Mouse (Mus musculus) MEL (cell line): ENCODE measurements around the gene Gm765. TPM values are rescaled to one million over a fixed set of nuclear protein-coding genes. Genes with fewer than 3 reads are reported as not detected.
A peak's percentile ranks its signal among the peaks of the same experiment; 100 is the strongest.

ENCODE experiments used
- DNase-seq: peaks from one replicate; pipeline ENCODE4 v3.0.0; 2011; ENCODE audit warnings: low read depth, low spot score
- H3K27ac ChIP-seq: 2 replicates; pipeline ENCODE4 v1.5.1; 2012; ENCODE audit warnings: low read depth, mild to moderate bottlenecking, control low read depth, low read length, moderate library complexity; ENCODE audit not compliant: control insufficient read depth
- H3K27me3 ChIP-seq, 2 experiments: fragments of 150-350 bp in 1 of 2; sonication (generic) in 1 of 2; 2 replicates each; pipeline ENCODE4 v1.6.1; 2012; ENCODE audit warnings: low read length in 2 of 2, mild to moderate bottlenecking in 2 of 2, improper control_type of control experiment in 1 of 2, moderate library complexity in 1 of 2; ENCODE audit not compliant: insufficient read depth in 2 of 2, control insufficient read depth in 1 of 2
- H3K36me3 ChIP-seq, 2 experiments: 2 replicates each; pipeline ENCODE4 v1.6.1; 2012 to 2014; ENCODE audit warnings: low read length in 2 of 2, improper control_type of control experiment in 1 of 2, inconsistent platforms in 1 of 2, mild to moderate bottlenecking in 1 of 2; ENCODE audit not compliant: insufficient read depth in 2 of 2, control insufficient read depth in 1 of 2
- H3K4me1 ChIP-seq, 2 experiments: fragments of 150-350 bp in 1 of 2; sonication (generic) in 1 of 2; 2 replicates each; pipeline ENCODE4 v1.6.1; 2012; ENCODE audit warnings: low read length in 2 of 2, improper control_type of control experiment in 1 of 2, mild to moderate bottlenecking in 1 of 2; ENCODE audit not compliant: insufficient read depth in 2 of 2, control insufficient read depth in 1 of 2
- H3K4me3 ChIP-seq, 2 experiments: fragments of 150-350 bp in 1 of 2; sonication (generic) in 1 of 2; 2 replicates each; pipeline ENCODE4 v1.5.1; 2012; ENCODE audit warnings: low read depth in 2 of 2, low read length in 2 of 2, mild to moderate bottlenecking in 2 of 2, moderate library complexity in 2 of 2, control low read depth in 1 of 2, improper control_type of control experiment in 1 of 2; ENCODE audit not compliant: control insufficient read depth in 1 of 2, insufficient read depth in 1 of 2
- H3K79me2 ChIP-seq: 2 replicates; pipeline ENCODE4 v1.6.1; 2012; ENCODE audit warnings: mild to moderate bottlenecking, low read length, moderate library complexity; ENCODE audit not compliant: control insufficient read depth, poor library complexity, insufficient read depth
- H3K9ac ChIP-seq: 2 replicates; pipeline ENCODE4 v1.6.1; 2012; ENCODE audit warnings: low read depth, mild to moderate bottlenecking, control low read depth, low read length, moderate library complexity; ENCODE audit not compliant: control insufficient read depth, poor library complexity, severe bottlenecking
- H3K9me3 ChIP-seq: fragments of 150-350 bp; sonication (generic); replicated peaks from 2 replicates; pipeline ENCODE4 v1.6.1; 2012; ENCODE audit warnings: mild to moderate bottlenecking, low read length, improper control_type of control experiment, moderate library complexity; ENCODE audit not compliant: insufficient read depth
- BHLHE40 ChIP-seq: IDR thresholded peaks from 2 replicates; pipeline ENCODE4 v1.6.1; 2012; ENCODE audit warnings: low read depth, mild to moderate bottlenecking, inconsistent platforms, low read length, improper control_type of control experiment, borderline replicate concordance
- CHD1 ChIP-seq: IDR thresholded peaks from 2 replicates; pipeline ENCODE4 v1.6.1; 2012; ENCODE audit warnings: low read depth, mild to moderate bottlenecking, inconsistent platforms, low read length, improper control_type of control experiment
- CHD2 ChIP-seq: IDR thresholded peaks from 2 replicates; pipeline ENCODE4 v1.6.1; 2011; ENCODE audit warnings: low read length, improper control_type of control experiment
- CTCF ChIP-seq, 3 experiments: IDR thresholded peaks in 2 of 3; conservative IDR thresholded peaks in 1 of 3; 2 replicates each; pipeline ENCODE4 v1.5.1; 2011 to 2012; ENCODE audit warnings: low read length in 3 of 3, low read depth in 2 of 3, mild to moderate bottlenecking in 2 of 3, improper control_type of control experiment in 1 of 3, inconsistent platforms in 1 of 3, mixed read lengths in 1 of 3, moderate library complexity in 1 of 3; ENCODE audit not compliant: control insufficient read depth in 1 of 3, insufficient read depth in 1 of 3, poor library complexity in 1 of 3, severe bottlenecking in 1 of 3
- GABPA ChIP-seq: IDR thresholded peaks from 2 replicates; pipeline ENCODE4 v1.6.1; 2012; ENCODE audit warnings: low read depth, mild to moderate bottlenecking, inconsistent platforms, low read length, improper control_type of control experiment, moderate library complexity
- JUND ChIP-seq: IDR thresholded peaks from 2 replicates; pipeline ENCODE4 v1.6.1; 2011; ENCODE audit warnings: low read depth, mild to moderate bottlenecking, improper control_type of control experiment, low read length
- MXI1 ChIP-seq: IDR thresholded peaks from 2 replicates; pipeline ENCODE4 v1.6.1; 2011; ENCODE audit warnings: mild to moderate bottlenecking, low read depth, low read length, improper control_type of control experiment
- MYB ChIP-seq: IDR thresholded peaks from 2 replicates; pipeline ENCODE4 v1.6.1; 2011; ENCODE audit warnings: mild to moderate bottlenecking, low read depth, low read length, improper control_type of control experiment
- MYC ChIP-seq: IDR thresholded peaks from 2 replicates; pipeline ENCODE4 v1.6.1; 2011; ENCODE audit warnings: low read depth, mild to moderate bottlenecking, low read length, improper control_type of control experiment, moderate library complexity
- NRF1 ChIP-seq: IDR thresholded peaks from 2 replicates; pipeline ENCODE4 v1.6.1; 2014; ENCODE audit warnings: low read depth, mild to moderate bottlenecking, inconsistent platforms, low read length, improper control_type of control experiment, moderate library complexity; ENCODE audit not compliant: poor library complexity, insufficient read depth, severe bottlenecking
- POLR2AphosphoS5 ChIP-seq: IDR thresholded peaks from 2 replicates; pipeline ENCODE4 v1.6.1; 2012; ENCODE audit warnings: low read depth, borderline replicate concordance, mild to moderate bottlenecking, inconsistent platforms, low read length, moderate library complexity, mixed read lengths
- SMC3 ChIP-seq: IDR thresholded peaks from 2 replicates; pipeline ENCODE4 v1.6.1; 2011; ENCODE audit warnings: low read depth, low read length, improper control_type of control experiment
- TAL1 ChIP-seq: IDR thresholded peaks from 2 replicates; pipeline ENCODE4 v1.6.1; 2012; ENCODE audit warnings: mild to moderate bottlenecking, inconsistent platforms, low read length, moderate library complexity, mixed read lengths
- UBTF ChIP-seq: IDR thresholded peaks from 2 replicates; pipeline ENCODE4 v1.6.1; 2012; ENCODE audit warnings: low read depth, mild to moderate bottlenecking, inconsistent platforms, low read length, improper control_type of control experiment, moderate library complexity, borderline replicate concordance; ENCODE audit not compliant: insufficient read depth
- ZC3H11A ChIP-seq: IDR thresholded peaks from 2 replicates; pipeline ENCODE4 v1.6.1; 2012; ENCODE audit warnings: low read depth, mild to moderate bottlenecking, inconsistent platforms, low read length, improper control_type of control experiment
- ZKSCAN1 ChIP-seq: IDR thresholded peaks from 2 replicates; pipeline ENCODE4 v1.6.1; 2012; ENCODE audit warnings: low read depth, mild to moderate bottlenecking, inconsistent platforms, low read length, improper control_type of control experiment, moderate library complexity
- ZNF384 ChIP-seq: IDR thresholded peaks from 2 replicates; pipeline ENCODE4 v1.6.1; 2012; ENCODE audit warnings: low read depth, mild to moderate bottlenecking, inconsistent platforms, low read length, improper control_type of control experiment
- polyA plus RNA-seq, 2 experiments: library from polyadenylated mRNA; stranded (reverse) in 1 of 2; unstranded in 1 of 2; fragments of >175 nt in 1 of 2; fragments of >200 nt in 1 of 2; gene quantifications; 2 replicates each; pipeline versions ENCODE4 v1.2.1 to v1.2.4; 2012; ENCODE audit warnings: low replicate concordance in 2 of 2, low read depth in 1 of 2; ENCODE audit not compliant: insufficient read length in 2 of 2, insufficient read depth in 1 of 2, missing spikeins in 1 of 2
- total RNA-seq: library from RNA; depleted of rRNA; stranded (reverse); fragments of 300-350 nt; gene quantifications from 2 replicates; pipeline ENCODE4 v1.2.3, GENCODE M21; 2012

The Gm765 gene
- total and polyA plus RNA-seq, 3 experiments: not detected

DNA sequence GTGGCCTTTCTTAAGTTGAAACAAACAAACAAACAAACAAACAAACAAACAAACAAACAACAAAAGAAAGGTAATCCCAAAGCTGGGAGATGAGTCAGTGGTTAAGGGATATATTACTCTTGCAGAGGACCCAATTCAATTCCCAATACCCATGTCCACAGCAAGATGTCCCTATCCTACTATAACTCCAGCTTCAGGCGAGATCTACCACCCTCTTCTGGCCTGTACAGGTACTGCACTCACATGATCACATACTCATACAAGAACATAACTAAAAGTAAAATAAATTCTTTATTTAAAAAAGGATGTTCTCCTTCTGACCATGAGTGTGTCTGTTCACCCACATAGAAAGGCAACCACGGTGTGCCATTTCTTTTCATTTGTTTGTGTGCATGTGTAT is 79.6 kb downstream of the Gm765 start:
- TF ChIP-seq CHD2 (no peak), JUND (no peak), BHLHE40 (no peak), NRF1 (no peak), CTCF (IDR thresholded peaks at IDR 0.05 in 2 of 3, conservative IDR thresholded peaks at IDR 0.05 in 1 of 3; ENCODE audit: control insufficient read depth in 1 of 3, insufficient read depth in 1 of 3, low read depth in 2 of 3, low read length in 3 of 3, poor library complexity in 1 of 3, severe bottlenecking in 1 of 3) (peak in 2 of 3 experiments; percentile 1 to 25; a peak in 1 of 6 replicates), GABPA (no peak)
- TF ChIP-seq, all 39 proteins: peak for 1
- DNase-seq: peak; percentile 7
- H3K9ac ChIP-seq: no peak overlapping the region
- H3K36me3 ChIP-seq: no peaks in the 10 kb centered on the region
- H3K79me2 ChIP-seq: no peaks in the 10 kb centered on the region
- no peak overlapping the region for H3K27ac ChIP-seq
- H3K27me3 ChIP-seq: no peaks in the 10 kb centered on the region
- no peaks in the 10 kb centered on the region for H3K4me1 ChIP-seq
- no peak overlapping the region for H3K4me3 ChIP-seq
- H3K9me3 ChIP-seq: no peaks in the 10 kb centered on the region

DNA sequence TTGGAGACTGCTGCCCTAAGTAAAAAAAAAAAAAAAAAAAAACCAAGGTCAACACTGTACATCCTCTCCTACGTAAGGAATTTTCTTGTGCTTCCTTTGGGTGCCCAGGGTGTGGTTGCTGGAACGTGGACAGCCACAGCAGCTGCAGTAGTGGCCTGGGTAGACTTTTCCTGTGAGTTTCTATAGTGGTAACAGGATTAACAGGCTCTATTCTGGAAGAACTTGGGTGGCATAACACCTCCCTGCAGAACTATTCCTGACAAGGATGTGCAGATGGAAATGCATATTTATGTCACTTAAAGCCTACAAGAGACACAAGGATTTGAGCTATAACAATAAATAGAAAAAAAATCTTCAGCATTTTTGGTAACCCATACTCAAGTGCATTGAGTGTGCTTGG is 83.5 kb downstream of the Gm765 start:
- Histone ChIP-seq H3K36me3 (no peaks in the 10 kb centered on the region), H3K4me3 (no peak overlapping the region), H3K27ac (no peak overlapping the region), H3K4me1 (no peaks in the 10 kb centered on the region), H3K9me3 (no peaks in the 10 kb centered on the region), H3K9ac (no peak overlapping the region), H3K27me3 (no peaks in the 10 kb centered on the region), H3K79me2 (no peaks in the 10 kb centered on the region)
- TF ChIP-seq POLR2AphosphoS5 (no peak), NRF1 (no peak), UBTF (no peak), BHLHE40 (no peak), CHD2 (no peak), ZKSCAN1 (no peak), TAL1 (no peak), ZC3H11A (no peak), MXI1 (no peak), SMC3 (no peak), MYC (no peak), CHD1 (no peak), ZNF384 (no peak), MYB (no peak), GABPA (no peak)
- DNase-seq: no peak
